Mouse (Mus musculus): ENCODE measurements around the gene Col3a1. TPM values are rescaled to one million over a fixed set of nuclear protein-coding genes. Genes with fewer than 3 reads are reported as not detected.

Gene Col3a1
- 14.6 and 20.4 TPM in 2 replicates for polyA plus RNA-seq (2011; ENCODE audit: insufficient read depth, insufficient read length, low replicate concordance, missing spikeins)

DNA sequence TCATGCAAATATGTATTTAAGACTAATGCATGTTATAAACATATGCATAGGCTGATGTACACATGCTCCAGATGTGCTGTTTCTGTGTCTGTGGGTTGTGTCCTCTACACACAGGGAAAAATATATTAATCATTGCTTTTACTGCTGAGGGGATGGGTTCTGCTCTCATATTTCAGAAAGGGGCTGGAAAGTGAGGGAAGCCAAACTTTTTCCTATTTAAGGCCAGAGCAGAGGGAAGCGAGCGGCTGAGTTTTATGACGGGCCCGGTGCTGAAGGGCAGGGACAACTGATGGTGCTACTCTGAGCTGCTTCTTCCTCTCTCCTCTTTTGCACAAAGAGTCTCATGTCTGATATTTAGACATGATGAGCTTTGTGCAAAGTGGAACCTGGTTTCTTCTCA lies at the start of gene Col3a1:
Col3a1 (plus strand) TSS at position 151 of the 400 bp plus-strand sequence.
- H3K4me1 ChIP-seq (ENCODE audit: control insufficient read depth, insufficient read depth, low read length) = no peaks in the 10 kb centered on the region
- H3K4me3 ChIP-seq (replicated peaks; ENCODE audit: control insufficient read depth, low read depth, low read length) = no peak within 1 kb of the TSS
- WGBS = 81% methylated on average over 4 of the region's 4 CpGs
- no peak within 1 kb of the TSS for H3K27ac ChIP-seq (ENCODE audit: control insufficient read depth, insufficient read depth, low read depth, low read length, poor library complexity)
- TF ChIP-seq POLR2A (IDR thresholded peaks at IDR 0.05; ENCODE audit: borderline replicate concordance, control insufficient read depth, low read depth, low read length) = no peak
- TF ChIP-seq CTCF (IDR thresholded peaks at IDR 0.05; ENCODE audit: control insufficient read depth, insufficient read depth, low read length) = no peak

DNA sequence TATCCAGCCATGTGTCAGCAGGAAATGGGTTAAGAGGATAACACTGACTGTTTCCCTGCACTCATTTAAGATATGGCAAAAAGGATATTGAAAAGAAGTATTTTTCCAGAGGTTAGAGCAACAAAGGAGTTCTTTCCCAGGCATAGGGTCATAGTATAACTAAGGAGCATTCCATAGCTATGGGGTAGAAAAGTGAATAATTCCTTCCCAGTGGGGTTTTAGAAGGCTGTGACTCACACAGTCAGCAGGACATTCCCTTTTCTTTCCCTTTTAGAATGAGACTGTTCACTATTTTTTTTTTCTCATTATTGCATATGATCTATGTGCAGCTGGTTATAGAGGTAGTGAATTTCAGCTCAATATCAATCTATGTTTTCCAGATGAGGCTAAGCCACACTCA lies 41.9 kb upstream of the Col3a1 start:
- Histone ChIP-seq H3K4me3 (replicated peaks; ENCODE audit: control insufficient read depth, low read depth, low read length) (no peak overlapping the region), H3K27ac (ENCODE audit: control insufficient read depth, insufficient read depth, low read depth, low read length, poor library complexity) (no peak overlapping the region), H3K4me1 (ENCODE audit: control insufficient read depth, insufficient read depth, low read length) (no peaks in the 10 kb centered on the region)
- TF ChIP-seq POLR2A (IDR thresholded peaks at IDR 0.05; ENCODE audit: borderline replicate concordance, control insufficient read depth, low read depth, low read length) (no peak), CTCF (IDR thresholded peaks at IDR 0.05; ENCODE audit: control insufficient read depth, insufficient read depth, low read length) (no peak)

GRCm38 (mm10) chr1:45276006-45276539 lies 35.3 kb upstream of the Col3a1 start:
- Histone ChIP-seq H3K27ac (ENCODE audit: control insufficient read depth, insufficient read depth, low read depth, low read length, poor library complexity) (no peak overlapping the region), H3K4me1 (ENCODE audit: control insufficient read depth, insufficient read depth, low read length) (no peaks in the 10 kb centered on the region), H3K4me3 (replicated peaks; ENCODE audit: control insufficient read depth, low read depth, low read length) (no peak overlapping the region)
- WGBS = 71% methylated on average over 2 of the region's 2 CpGs
- no peak for TF ChIP-seq CTCF (IDR thresholded peaks at IDR 0.05; ENCODE audit: control insufficient read depth, insufficient read depth, low read length)
- TF ChIP-seq POLR2A (IDR thresholded peaks at IDR 0.05; ENCODE audit: borderline replicate concordance, control insufficient read depth, low read depth, low read length) = no peak

GRCm38 (mm10) chr1:45287954-45288353 lies 23.4 kb upstream of the Col3a1 start:
- no peak for TF ChIP-seq CTCF (IDR thresholded peaks at IDR 0.05; ENCODE audit: control insufficient read depth, insufficient read depth, low read length)
- TF ChIP-seq POLR2A (IDR thresholded peaks at IDR 0.05; ENCODE audit: borderline replicate concordance, control insufficient read depth, low read depth, low read length) = no peak
- H3K4me3 ChIP-seq (replicated peaks; ENCODE audit: control insufficient read depth, low read depth, low read length) = no peak overlapping the region
- H3K27ac ChIP-seq (ENCODE audit: control insufficient read depth, insufficient read depth, low read depth, low read length, poor library complexity) = no peak overlapping the region
- no peaks in the 10 kb centered on the region for H3K4me1 ChIP-seq (ENCODE audit: control insufficient read depth, insufficient read depth, low read length)
- 75% methylated on average over 1 of the region's 1 CpGs for WGBS

DNA sequence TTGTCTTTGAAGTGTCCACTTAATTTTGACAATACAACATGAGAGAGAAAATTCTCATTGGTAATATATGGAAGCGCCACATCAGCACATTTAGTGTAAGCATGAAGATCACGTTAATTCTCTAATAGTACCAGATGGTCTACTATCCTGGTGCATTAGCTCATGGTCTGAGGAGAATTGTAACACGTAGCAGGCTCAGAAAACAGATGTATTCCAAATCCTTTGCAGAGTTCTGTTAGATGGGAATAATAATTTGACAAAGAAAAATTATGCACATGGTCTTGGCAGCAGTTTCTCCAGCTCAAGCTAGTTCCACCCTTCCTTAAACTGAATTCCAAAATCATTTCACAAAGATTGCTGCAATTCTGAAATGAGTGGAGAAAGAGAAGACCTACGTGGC lies 21.3 kb upstream of the Col3a1 start:
- H3K4me1 ChIP-seq (ENCODE audit: control insufficient read depth, insufficient read depth, low read length) = no peaks in the 10 kb centered on the region
- H3K4me3 ChIP-seq (replicated peaks; ENCODE audit: control insufficient read depth, low read depth, low read length) = no peak overlapping the region
- no peak overlapping the region for H3K27ac ChIP-seq (ENCODE audit: control insufficient read depth, insufficient read depth, low read depth, low read length, poor library complexity)
- TF ChIP-seq CTCF (IDR thresholded peaks at IDR 0.05; ENCODE audit: control insufficient read depth, insufficient read depth, low read length) (no peak), POLR2A (IDR thresholded peaks at IDR 0.05; ENCODE audit: borderline replicate concordance, control insufficient read depth, low read depth, low read length) (no peak)
- WGBS = 72% methylated on average over 4 of the region's 4 CpGs

DNA sequence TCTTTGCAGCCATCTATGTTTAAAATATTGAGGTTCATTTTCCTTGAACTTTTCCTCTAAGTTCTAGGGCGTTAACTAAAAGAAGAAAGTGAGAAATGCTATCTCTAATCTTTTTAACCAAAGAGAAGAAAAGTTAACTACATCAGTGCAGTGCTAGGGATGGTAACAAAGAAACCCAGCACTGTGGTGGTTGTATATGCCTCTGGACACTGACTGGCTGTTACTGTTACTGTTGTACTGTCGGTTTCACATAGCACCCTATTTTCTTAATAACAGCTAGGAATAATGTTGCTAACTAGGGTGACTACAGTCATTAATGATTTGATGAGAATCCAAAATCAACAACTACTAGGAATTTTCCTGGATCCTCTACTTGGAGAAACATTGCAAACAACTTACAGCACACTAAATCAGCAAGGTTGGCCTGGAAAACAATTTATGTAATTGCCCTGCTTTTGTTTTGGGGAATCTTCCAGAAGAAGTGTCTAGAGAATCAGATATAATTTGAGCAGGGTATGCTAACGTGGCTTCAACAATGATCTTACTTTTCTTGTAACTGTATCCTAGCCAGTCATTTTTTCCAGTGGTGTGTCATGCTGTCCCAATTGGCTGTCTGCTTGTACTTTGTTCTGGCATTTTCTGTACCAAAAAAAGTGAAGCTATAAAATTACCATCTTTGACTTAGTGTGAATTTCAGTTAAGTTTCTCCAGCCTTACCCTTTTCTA lies 11.8 kb upstream of the Col3a1 start:
- Histone ChIP-seq H3K27ac (ENCODE audit: control insufficient read depth, insufficient read depth, low read depth, low read length, poor library complexity) (no peak overlapping the region), H3K4me1 (ENCODE audit: control insufficient read depth, insufficient read depth, low read length) (no peaks in the 10 kb centered on the region), H3K4me3 (replicated peaks; ENCODE audit: control insufficient read depth, low read depth, low read length) (no peak overlapping the region)
- TF ChIP-seq CTCF (IDR thresholded peaks at IDR 0.05; ENCODE audit: control insufficient read depth, insufficient read depth, low read length) (no peak), POLR2A (IDR thresholded peaks at IDR 0.05; ENCODE audit: borderline replicate concordance, control insufficient read depth, low read depth, low read length) (no peak)
- WGBS = 64% methylated on average over 3 of the region's 3 CpGs

DNA sequence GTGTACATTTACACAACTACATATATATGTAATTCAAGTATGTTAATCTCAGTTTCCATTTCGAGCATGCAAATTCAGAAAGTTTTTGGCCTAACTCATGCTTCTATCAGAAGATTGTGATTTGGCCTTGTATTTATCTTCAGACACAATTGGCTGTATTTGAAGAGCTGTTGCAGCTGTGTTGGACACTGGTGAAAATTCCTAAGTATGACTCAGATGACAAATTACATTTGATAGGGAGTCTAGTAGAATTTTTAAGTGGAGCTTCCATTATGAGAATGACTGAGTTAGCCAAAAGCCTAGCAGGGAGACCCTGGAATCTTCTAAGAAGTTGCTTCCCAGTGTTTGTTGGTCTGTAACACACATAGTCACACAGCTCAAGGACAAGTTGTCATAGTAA lies 7.1 kb upstream of the Col3a1 start:
- H3K4me1 ChIP-seq (ENCODE audit: control insufficient read depth, insufficient read depth, low read length) = no peaks in the 10 kb centered on the region
- H3K4me3 ChIP-seq (replicated peaks; ENCODE audit: control insufficient read depth, low read depth, low read length) = no peak overlapping the region
- no peak overlapping the region for H3K27ac ChIP-seq (ENCODE audit: control insufficient read depth, insufficient read depth, low read depth, low read length, poor library complexity)
- 62% methylated on average over 1 of the region's 1 CpGs for WGBS
- TF ChIP-seq CTCF (IDR thresholded peaks at IDR 0.05; ENCODE audit: control insufficient read depth, insufficient read depth, low read length) = no peak
- no peak for TF ChIP-seq POLR2A (IDR thresholded peaks at IDR 0.05; ENCODE audit: borderline replicate concordance, control insufficient read depth, low read depth, low read length)

GRCm38 (mm10) chr1:45309015-45309414 lies 2.3 kb upstream of the Col3a1 start:
- Histone ChIP-seq H3K27ac (ENCODE audit: control insufficient read depth, insufficient read depth, low read depth, low read length, poor library complexity) (no peak overlapping the region), H3K4me1 (ENCODE audit: control insufficient read depth, insufficient read depth, low read length) (no peaks in the 10 kb centered on the region), H3K4me3 (replicated peaks; ENCODE audit: control insufficient read depth, low read depth, low read length) (no peak overlapping the region)
- TF ChIP-seq POLR2A (IDR thresholded peaks at IDR 0.05; ENCODE audit: borderline replicate concordance, control insufficient read depth, low read depth, low read length) = no peak
- no peak for TF ChIP-seq CTCF (IDR thresholded peaks at IDR 0.05; ENCODE audit: control insufficient read depth, insufficient read depth, low read length)
- 65% methylated on average over 2 of the region's 2 CpGs for WGBS

Measured in bone marrow, adult 2 months (tissue).